Mouse (Mus musculus) stomach, postnatal 0 days (tissue): Measurements from ENCODE around the gene Pml. TPM values are rescaled to one million over a fixed set of nuclear protein-coding genes. Genes with fewer than 3 reads are reported as not detected.

Experiments
- ATAC-seq: fragments of 200-750 bp; cut with Nextera tagmentation; 2 replicates; pipeline ENCODE4 v1.8.0; 2017; ENCODE audit not compliant: low FRiP score, low TSS enrichment
- DNase-seq: peaks from one replicate; pipeline ENCODE4 v3.0.0-alpha.2; 2016; ENCODE audit warnings: low spot score
- H3K27ac ChIP-seq: fragments of 300-500 bp; sonication (generic); replicated peaks from 2 replicates; pipeline ENCODE4 v1.5.1; 2014; ENCODE audit warnings: mild to moderate bottlenecking, control low read depth
- H3K27me3 ChIP-seq: fragments of 300-500 bp; sonication (generic); 2 replicates; pipeline ENCODE4 v1.6.1; 2014; ENCODE audit warnings: low read length; ENCODE audit not compliant: control insufficient read depth, insufficient read depth
- H3K36me3 ChIP-seq: fragments of 300-500 bp; sonication (generic); 2 replicates; pipeline ENCODE4 v1.6.1; 2014; ENCODE audit warnings: low read length, mixed read lengths; ENCODE audit not compliant: control insufficient read depth, insufficient read depth
- H3K4me1 ChIP-seq: fragments of 300-500 bp; sonication (generic); replicated peaks from 2 replicates; pipeline ENCODE4 v1.6.1; 2014; ENCODE audit warnings: antibody characterized with exemption; ENCODE audit not compliant: control insufficient read depth, insufficient read depth
- H3K4me2 ChIP-seq: fragments of 300-500 bp; sonication (generic); replicated peaks from 2 replicates; pipeline ENCODE4 v1.6.1; 2014; ENCODE audit warnings: low read depth, mild to moderate bottlenecking, control low read depth, moderate library complexity
- H3K4me3 ChIP-seq: fragments of 300-500 bp; sonication (generic); 2 replicates; pipeline ENCODE4 v1.5.1; 2014; ENCODE audit warnings: low read depth, low read length, control low read depth
- H3K9ac ChIP-seq: fragments of 300-500 bp; sonication (generic); 2 replicates; pipeline ENCODE4 v1.6.1; 2014; ENCODE audit warnings: mild to moderate bottlenecking, low read length, control low read depth, mixed read lengths
- H3K9me3 ChIP-seq: fragments of 300-500 bp; sonication (generic); 2 replicates; pipeline ENCODE4 v1.6.1; 2016; ENCODE audit warnings: low read length; ENCODE audit not compliant: control insufficient read depth
- CTCF ChIP-seq: IDR thresholded peaks from 2 replicates; pipeline ENCODE4 v1.5.1; 2016; ENCODE audit warnings: antibody characterized with exemption, low read depth, mild to moderate bottlenecking, moderate library complexity
- EP300 ChIP-seq: optimal IDR thresholded peaks from 2 replicates; pipeline ENCODE3; 2016; ENCODE audit warnings: antibody characterized with exemption
- WGBS: fragments of 180-500 bp; shearing (Covaris S2); extraction: QIAGEN DNeasy Blood & Tissue Kit; methylation state at CpG from one replicate; pipeline ENCODE4 v1.1.7; 2014; 5-methylcytosine and 5-hydroxymethylcytosine counted together
- polyA plus RNA-seq: library from polyadenylated mRNA; unstranded; fragments of >200 nt; fragmentation: Nextera tagmentation; extraction: Ambion mirVana; gene quantifications from 2 replicates; pipeline ENCODE4 v1.2.1, GENCODE M21; 2015

Pml gene
- polyA plus RNA-seq, 1 experiment from 2014 or later: 5.2 TPM

- ATAC-seq (no peak), DNase-seq (no peak)
- TF ChIP-seq CTCF: no peak
- no peak for TF ChIP-seq EP300
- no peak overlapping the region for H3K9ac ChIP-seq
- H3K4me2 ChIP-seq: peak overlapping the region; percentile 80
- peaks cover 7% of the 10 kb centered on the region for H3K4me1 ChIP-seq
- H3K27me3 ChIP-seq: no peaks in the 10 kb centered on the region
- H3K27ac ChIP-seq: peak overlapping the region; percentile 94
- H3K9me3 ChIP-seq: no peaks in the 10 kb centered on the region
- H3K36me3 ChIP-seq: 0 out of 2 replicates have a peak, but pooled peaks cover under 1% of the 10 kb centered on the region
- WGBS: 69% methylated on average over 8 of the region's 8 CpGs
- H3K4me3 ChIP-seq: no peak overlapping the region; the same call in 1 of the 2 replicates
Observed at GRCm38 (mm10) chr9:58250322-58250721, 736 bp upstream of the Pml start.

- 22% methylated on average over 7 of the region's 7 CpGs for WGBS
- Histone ChIP-seq H3K27ac (peak overlapping the region; percentile 94), H3K4me3 (peak overlapping the region; percentile 56), H3K9ac (peak overlapping the region; percentile 71), H3K27me3 (no peaks in the 10 kb centered on the region), H3K36me3 (0 out of 2 replicates have a peak, but pooled peaks cover 2% of the 10 kb centered on the region), H3K4me1 (peaks cover 7% of the 10 kb centered on the region), H3K4me2 (peak overlapping the region; percentile 80), H3K9me3 (no peaks in the 10 kb centered on the region)
- ATAC-seq (no peak), DNase-seq (no peak)
- TF ChIP-seq EP300: no peak
Observed at GRCm38 (mm10) chr9:58248746-58249413, 706 bp downstream of the Pml start.

- ATAC-seq: peak; percentile 77; the same call in 1 of the 2 replicates
- WGBS: 11% methylated on average over 25 of the region's 25 CpGs
- Histone ChIP-seq H3K4me2 (peak overlapping the region; percentile 54), H3K4me3 (peak overlapping the region; percentile 27), H3K9me3 (no peaks in the 10 kb centered on the region), H3K27me3 (no peaks in the 10 kb centered on the region), H3K36me3 (0 out of 2 replicates have a peak, but pooled peaks cover 2% of the 10 kb centered on the region), H3K4me1 (peaks cover 7% of the 10 kb centered on the region), H3K27ac (peak overlapping the region; percentile 78), H3K9ac (peak overlapping the region; percentile 57)
- peak; percentile 92 for TF ChIP-seq CTCF
- TF ChIP-seq EP300: no peak
- DNase-seq: peak; percentile 87
Observed at GRCm38 (mm10) chr9:58247064-58247759, 2.4 kb downstream of the Pml start.

GRCm38 (mm10) chr9:58246083-58246591, 3.4 kb downstream of the Pml start:
- 0 out of 2 replicates have a peak, but pooled peaks cover 2% of the 10 kb centered on the region for H3K36me3 ChIP-seq
- no peak overlapping the region for H3K4me3 ChIP-seq
- H3K4me2 ChIP-seq: no peak overlapping the region
- peaks cover 7% of the 10 kb centered on the region for H3K4me1 ChIP-seq
- H3K9ac ChIP-seq: 0 out of 2 replicates have a peak overlapping the region, but pooled peaks have one; percentile 23
- no peak for TF ChIP-seq EP300
- no peak for TF ChIP-seq CTCF
- 59% methylated on average over 4 of the region's 4 CpGs for WGBS
- no peak for ATAC-seq
- DNase-seq: no peak
- no peaks in the 10 kb centered on the region for H3K9me3 ChIP-seq
- no peak overlapping the region for H3K27ac ChIP-seq
- H3K27me3 ChIP-seq: no peaks in the 10 kb centered on the region

- no peak for TF ChIP-seq CTCF
- TF ChIP-seq EP300: no peak
- DNase-seq (no peak), ATAC-seq (no peak)
- no peaks in the 10 kb centered on the region for H3K27me3 ChIP-seq
- H3K9ac ChIP-seq: no peak overlapping the region
- WGBS: 73% methylated on average over 6 of the region's 6 CpGs
- H3K9me3 ChIP-seq: no peaks in the 10 kb centered on the region
- no peak overlapping the region for H3K27ac ChIP-seq
- no peak overlapping the region for H3K4me3 ChIP-seq
- H3K4me2 ChIP-seq: no peak overlapping the region
- H3K36me3 ChIP-seq: 0 out of 2 replicates have a peak, but pooled peaks cover 2% of the 10 kb centered on the region
- peaks cover 7% of the 10 kb centered on the region for H3K4me1 ChIP-seq
Observed at GRCm38 (mm10) chr9:58243696-58244095, 5.9 kb downstream of the Pml start.
